Mouse (Mus musculus): Measurements from ENCODE around the gene Nsun6.

DNA sequence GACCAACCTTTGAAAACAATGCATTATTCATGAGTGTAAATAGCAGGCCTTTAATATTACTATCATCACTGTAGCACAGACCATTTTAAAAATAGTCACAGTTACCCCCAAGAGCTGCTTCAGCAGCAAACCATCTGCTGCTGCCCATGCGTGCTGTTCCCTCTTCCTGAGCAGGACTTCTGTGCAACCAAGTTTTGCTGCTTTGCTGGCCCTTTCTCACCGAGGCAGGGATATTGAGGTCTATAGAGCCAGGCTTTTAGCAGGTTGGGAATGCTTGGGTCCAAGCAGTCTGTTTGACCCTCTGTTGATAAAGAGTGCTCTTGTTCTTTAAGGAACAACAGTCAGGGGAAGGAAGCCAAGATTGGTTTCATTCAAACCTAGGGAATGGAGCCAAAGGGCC, 10.6 kb upstream of the Nsun6 start:
- TF ChIP-seq CTCF (IDR thresholded peaks at IDR 0.05) (no peak), POLR2A (IDR thresholded peaks at IDR 0.05; ENCODE audit: insufficient read depth, low read depth, low read length) (no peak), EP300 (IDR thresholded peaks at IDR 0.05; ENCODE audit: insufficient read depth, low read depth, low read length) (no peak)

All from heart, adult 2 months (tissue).